Mouse (Mus musculus) liver, adult 2 months (tissue): Measurements from ENCODE around the gene Vasp. TPM values are rescaled to one million over a fixed set of nuclear protein-coding genes. Genes with fewer than 3 reads are reported as not detected.
A peak's percentile ranks its signal among the peaks of the same experiment; 100 is the strongest.

ENCODE experiments used
- DNase-seq: peaks from one replicate; pipeline ENCODE4 v3.0.0-alpha.2; 2011; ENCODE audit warnings: low read depth, low spot score; ENCODE audit errors: extremely low read depth
- H3K27ac ChIP-seq: fragments of 200-500 bp; replicated peaks from 2 replicates; pipeline ENCODE4 v1.5.1; 2012; ENCODE audit warnings: low read depth, mild to moderate bottlenecking, control low read depth, inconsistent platforms, low read length; ENCODE audit not compliant: insufficient read depth
- H3K27me3 ChIP-seq: fragments of 200-500 bp; 2 replicates; pipeline ENCODE4 v1.6.1; 2012; ENCODE audit warnings: mild to moderate bottlenecking, moderate library complexity, low read length, inconsistent platforms; ENCODE audit not compliant: control insufficient read depth, insufficient read depth
- H3K36me3 ChIP-seq: fragments of 200-500 bp; 2 replicates; pipeline ENCODE4 v1.6.1; 2012; ENCODE audit warnings: low read length, inconsistent platforms; ENCODE audit not compliant: control insufficient read depth, insufficient read depth
- H3K4me1 ChIP-seq: fragments of 200-500 bp; 2 replicates; pipeline ENCODE4 v1.6.1; 2011; ENCODE audit warnings: low read length; ENCODE audit not compliant: control insufficient read depth, insufficient read depth
- H3K4me3 ChIP-seq: fragments of 200-500 bp; 2 replicates; pipeline ENCODE4 v1.5.1; 2011; ENCODE audit warnings: low read depth, mild to moderate bottlenecking, control low read depth, low read length, moderate library complexity; ENCODE audit not compliant: insufficient read depth
- H3K79me2 ChIP-seq: fragments of 200-500 bp; 2 replicates; pipeline ENCODE4 v1.6.1; 2012; ENCODE audit warnings: inconsistent platforms, mild to moderate bottlenecking, low read length, moderate library complexity; ENCODE audit not compliant: control insufficient read depth, insufficient read depth
- H3K9ac ChIP-seq: fragments of 200-500 bp; 2 replicates; pipeline ENCODE4 v1.6.1; 2012; ENCODE audit warnings: low read depth, mild to moderate bottlenecking, control low read depth, inconsistent platforms, low read length
- CTCF ChIP-seq: fragments of 200-500 bp; IDR thresholded peaks from 2 replicates; pipeline ENCODE4 v1.5.1; 2011; ENCODE audit warnings: low read depth, low read length, control low read depth
- POLR2A ChIP-seq: fragments of 200-500 bp; IDR thresholded peaks from 2 replicates; pipeline ENCODE4 v1.6.1; 2011; ENCODE audit warnings: low read length, control low read depth; ENCODE audit not compliant: insufficient read depth; ENCODE audit errors: extremely low read depth
- WGBS: fragments of 180-500 bp; shearing (Covaris S2); methylation state at CpG from one replicate; pipeline ENCODE4 v1.1.7; 2018; 5-methylcytosine and 5-hydroxymethylcytosine counted together
- polyA plus RNA-seq: library from polyadenylated mRNA; depleted of rRNA; stranded (reverse); fragments of >200 nt; gene quantifications from 2 replicates; pipeline ENCODE4 v1.2.3, GENCODE M21; 2012; rRNA removed
- total RNA-seq: library from RNA; depleted of rRNA; stranded (reverse); fragments of >200 nt; gene quantifications from 2 replicates; pipeline ENCODE4 v1.2.3, GENCODE M21; 2014; rRNA removed

Vasp gene
- total and polyA plus RNA-seq, 2 experiments = 6.3 to 37.1 TPM

DNA sequence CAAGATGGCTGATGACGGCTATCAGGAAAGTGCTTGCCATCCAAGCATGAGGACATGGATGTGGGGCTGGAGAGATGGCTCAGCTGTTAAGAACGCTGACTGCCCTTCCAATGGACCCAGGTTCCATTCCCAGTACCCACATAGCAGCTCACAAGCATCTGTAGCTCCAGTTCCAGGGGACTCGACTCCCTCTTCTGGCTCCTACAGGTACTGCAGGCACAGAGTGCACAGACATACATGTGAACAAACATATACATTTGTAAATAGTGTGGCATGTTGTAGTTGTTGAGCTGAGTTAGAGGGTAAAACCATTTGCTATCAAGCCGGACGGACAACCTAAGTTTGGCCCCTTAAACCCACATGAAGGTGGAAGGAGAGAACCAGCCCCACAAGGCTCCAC is 61.6 kb downstream of the Vasp start:
- Histone ChIP-seq H3K9ac (no peak overlapping the region), H3K79me2 (no peaks in the 10 kb centered on the region), H3K27ac (no peak overlapping the region), H3K27me3 (no peaks in the 10 kb centered on the region), H3K4me1 (no peaks in the 10 kb centered on the region; the same call in 1 of the 2 replicates), H3K36me3 (no peaks in the 10 kb centered on the region), H3K4me3 (no peak overlapping the region)
- DNase-seq = no peak
- TF ChIP-seq CTCF (peak; percentile 33; the same call in 1 of the 2 replicates), POLR2A (no peak)
- WGBS = 91% methylated on average over 5 of the region's 5 CpGs

DNA sequence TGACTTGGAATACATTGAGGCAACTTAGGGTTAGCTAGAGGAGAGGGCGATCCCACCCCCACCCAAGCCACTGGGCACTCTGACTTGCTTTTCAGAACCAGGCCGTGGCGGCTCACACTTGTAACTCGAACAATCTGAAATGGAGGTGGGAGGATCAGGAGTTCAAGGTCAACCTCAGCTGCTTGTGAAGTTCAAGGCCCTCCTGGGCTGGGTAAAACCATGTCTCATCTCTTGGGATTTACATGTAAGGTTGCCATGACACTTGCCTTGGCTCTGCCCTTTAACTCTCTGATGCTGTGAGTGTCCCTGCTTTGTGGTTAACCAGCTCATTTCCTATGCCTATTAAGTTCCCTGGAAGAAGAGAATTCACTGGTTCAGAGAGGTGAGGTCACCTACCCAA is 62.1 kb downstream of the Vasp start:
- 66% methylated on average over 4 of the region's 4 CpGs for whole genome bisulfite sequencing
- no peak overlapping the region for H3K9ac ChIP-seq
- no peak overlapping the region for H3K4me3 ChIP-seq
- no peak for TF ChIP-seq CTCF
- TF ChIP-seq POLR2A = no peak
- H3K27ac ChIP-seq = no peak overlapping the region
- no peaks in the 10 kb centered on the region; the same call in 1 of the 2 replicates for H3K4me1 ChIP-seq
- no peaks in the 10 kb centered on the region for H3K27me3 ChIP-seq
- H3K36me3 ChIP-seq = no peaks in the 10 kb centered on the region; the same call in 1 of the 2 replicates
- DNase-seq = no peak
- no peaks in the 10 kb centered on the region for H3K79me2 ChIP-seq

DNA sequence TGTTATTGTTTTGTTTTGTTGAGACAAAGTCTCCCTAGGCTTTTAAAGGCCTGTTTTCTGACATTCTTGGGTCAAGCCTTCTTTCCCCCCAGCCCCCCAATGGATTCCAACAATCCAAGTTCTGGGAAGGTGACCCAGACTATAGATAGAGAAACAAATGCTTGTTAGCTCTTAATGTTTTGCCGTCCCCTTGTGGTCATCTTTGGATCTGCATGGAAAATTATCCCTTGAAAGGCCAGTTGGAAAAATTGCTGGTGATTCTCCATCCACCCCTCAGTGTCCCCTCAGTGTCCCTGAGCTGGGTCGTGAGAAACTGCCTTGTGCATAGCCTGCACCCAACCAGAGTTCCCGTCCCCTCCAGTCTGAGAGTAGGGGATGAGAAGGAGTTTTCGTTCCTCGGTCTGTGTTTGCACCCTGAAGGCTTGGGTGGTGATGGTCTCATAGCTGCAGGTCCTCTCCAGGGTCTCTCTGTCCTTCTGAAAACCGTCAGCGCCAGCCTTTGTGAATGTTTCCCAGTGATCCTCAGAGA is 62.6 kb downstream of the Vasp start:
- Histone ChIP-seq H3K27ac (no peak overlapping the region), H3K4me3 (no peak overlapping the region), H3K9ac (no peak overlapping the region), H3K4me1 (no peaks in the 10 kb centered on the region; the same call in 1 of the 2 replicates), H3K36me3 (peaks cover 2% of the 10 kb centered on the region; the same call in 1 of the 2 replicates), H3K27me3 (no peaks in the 10 kb centered on the region), H3K79me2 (no peaks in the 10 kb centered on the region)
- WGBS = 50% methylated on average over 7 of the region's 7 CpGs
- TF ChIP-seq POLR2A = no peak
- TF ChIP-seq CTCF = peak; percentile 54
- peak; percentile 29 for DNase-seq

DNA sequence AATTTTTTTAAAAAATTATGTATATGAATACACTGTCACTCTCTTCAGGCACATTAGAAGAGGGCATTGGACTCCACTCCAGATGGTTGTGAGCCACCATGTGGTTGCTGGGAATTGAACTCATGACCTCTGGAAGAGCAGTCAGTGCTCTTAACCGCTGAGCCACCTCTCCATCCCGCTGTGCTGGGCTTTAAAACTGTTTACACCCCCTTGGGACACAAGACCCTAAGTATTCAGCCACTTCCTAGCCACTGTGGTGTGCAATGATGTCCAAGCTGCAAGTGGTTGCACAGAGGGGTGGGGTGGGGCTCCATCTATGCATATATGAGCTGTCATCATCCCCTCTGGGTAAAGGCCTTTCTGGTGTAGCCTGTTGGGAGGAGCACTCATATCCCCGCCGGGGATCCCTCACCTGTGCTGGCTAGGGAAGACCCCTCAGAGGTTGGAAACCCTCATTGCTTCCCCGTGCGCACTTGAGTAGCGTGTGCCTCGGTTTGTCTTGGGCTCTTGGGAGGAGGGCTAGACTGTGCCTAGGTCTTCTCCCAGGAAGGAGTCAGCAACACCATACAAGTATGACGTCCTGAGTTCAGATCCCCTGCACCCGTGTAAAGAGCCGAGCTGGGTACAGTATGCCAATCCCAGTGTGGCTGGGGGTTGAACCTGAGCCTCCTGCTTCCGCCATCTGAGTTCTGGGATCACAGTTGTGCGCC is 63.3 kb downstream of the Vasp start:
- WGBS = 88% methylated on average over 13 of the region's 13 CpGs

More for the DNA sequence above, 63.3 kb downstream of the Vasp start:
- no peaks in the 10 kb centered on the region; the same call in 1 of the 2 replicates for H3K4me1 ChIP-seq
- no peak overlapping the region for H3K9ac ChIP-seq
- H3K36me3 ChIP-seq = peaks cover 2% of the 10 kb centered on the region; the same call in 1 of the 2 replicates
- no peak overlapping the region for H3K27ac ChIP-seq
- H3K27me3 ChIP-seq = no peaks in the 10 kb centered on the region
- no peak for DNase-seq
- no peaks in the 10 kb centered on the region for H3K79me2 ChIP-seq
- no peak overlapping the region for H3K4me3 ChIP-seq
- TF ChIP-seq POLR2A = no peak
- no peak for TF ChIP-seq CTCF

Other genes with a start within 250 kb of the Vasp start
- gene Foxa3, start 248.3 kb downstream of the Vasp start, total RNA-seq = 31.2 and 60.1 TPM in 2 replicates
- 47.4 and 54.1 TPM in 2 replicates for gene Foxa3, start 248.3 kb downstream of the Vasp start, polyA plus RNA-seq
- gene Sympk, start 247.4 kb downstream of the Vasp start, total RNA-seq = 21.5 and 29.5 TPM in 2 replicates
- gene Sympk, start 247.4 kb downstream of the Vasp start, polyA plus RNA-seq = 37.3 and 46.9 TPM in 2 replicates
- not detected in 2 replicates for gene Rsph6a, start 217.1 kb downstream of the Vasp start, total RNA-seq
- gene Rsph6a, start 217.1 kb downstream of the Vasp start, polyA plus RNA-seq = not detected in 2 replicates
- gene Dmwd, start 195.6 kb downstream of the Vasp start, total RNA-seq = 4.5 and 6.7 TPM in 2 replicates
- 29.4 and 35.7 TPM in 2 replicates for gene Dmwd, start 195.6 kb downstream of the Vasp start, polyA plus RNA-seq
- gene Dmpk, start 188.0 kb downstream of the Vasp start, total RNA-seq = 13.6 and 24.8 TPM in 2 replicates
- gene Dmpk, start 188.0 kb downstream of the Vasp start, polyA plus RNA-seq = 60.0 and 76.4 TPM in 2 replicates
- gene Six5, start 177.2 kb downstream of the Vasp start, total RNA-seq = 1.8 and 2.3 TPM in 2 replicates
- 5.2 and 8.7 TPM in 2 replicates for gene Six5, start 177.2 kb downstream of the Vasp start, polyA plus RNA-seq
- 0.09 TPM in 1 of 2 replicates, not detected in the other for gene Gm4969, start 153.4 kb downstream of the Vasp start, total RNA-seq
- gene Gm4969, start 153.4 kb downstream of the Vasp start, polyA plus RNA-seq = 0.02 TPM in 1 of 2 replicates, not detected in the other
- 2.4 and 3.2 TPM in 2 replicates for gene Fbxo46, start 152.0 kb downstream of the Vasp start, total RNA-seq
- gene Fbxo46, start 152.0 kb downstream of the Vasp start, polyA plus RNA-seq = 4.3 and 5.0 TPM in 2 replicates
- 4.3 and 6.3 TPM in 2 replicates for gene Qpctl, start 122.5 kb downstream of the Vasp start, total RNA-seq
- 8.9 and 11.7 TPM in 2 replicates for gene Qpctl, start 122.5 kb downstream of the Vasp start, polyA plus RNA-seq
- gene Snrpd2, start 122.1 kb downstream of the Vasp start, total RNA-seq = 28.4 and 29.4 TPM in 2 replicates
- gene Snrpd2, start 122.1 kb downstream of the Vasp start, polyA plus RNA-seq = 16.4 and 17.7 TPM in 2 replicates
- not detected in 2 replicates for gene Gipr, start 105.7 kb downstream of the Vasp start, total RNA-seq
- not detected in 2 replicates for gene Gipr, start 105.7 kb downstream of the Vasp start, polyA plus RNA-seq
- gene Eml2, start 95.4 kb downstream of the Vasp start, total RNA-seq = 9.8 and 11.1 TPM in 2 replicates
- gene Eml2, start 95.4 kb downstream of the Vasp start, polyA plus RNA-seq = 9.7 and 12.2 TPM in 2 replicates
- gene Gpr4, start 59.3 kb downstream of the Vasp start, total RNA-seq = 0.09 and 0.40 TPM in 2 replicates
- gene Gpr4, start 59.3 kb downstream of the Vasp start, polyA plus RNA-seq = 1.8 and 2.7 TPM in 2 replicates
- 12.9 and 16.0 TPM in 2 replicates for gene Opa3, start 43.5 kb downstream of the Vasp start, total RNA-seq
- 34.1 and 40.4 TPM in 2 replicates for gene Opa3, start 43.5 kb downstream of the Vasp start, polyA plus RNA-seq
- 0.20 TPM in 1 of 2 replicates, not detected in the other for gene Ppm1n, start 8.2 kb upstream of the Vasp start, total RNA-seq
- gene Ppm1n, start 8.2 kb upstream of the Vasp start, polyA plus RNA-seq = 0.13 TPM in 1 of 2 replicates, not detected in the other
- 0.27 and 0.65 TPM in 2 replicates for gene Rtn2, start 10.8 kb upstream of the Vasp start, total RNA-seq
- gene Rtn2, start 10.8 kb upstream of the Vasp start, polyA plus RNA-seq = 0.62 and 1.1 TPM in 2 replicates
- 0.07 and 0.09 TPM in 2 replicates for gene Fosb, start 38.2 kb upstream of the Vasp start, total RNA-seq
- gene Fosb, start 38.2 kb upstream of the Vasp start, polyA plus RNA-seq = 0.06 and 0.11 TPM in 2 replicates
- 6.5 and 6.6 TPM in 2 replicates for gene Ercc1, start 73.0 kb upstream of the Vasp start, total RNA-seq
- 8.5 and 9.4 TPM in 2 replicates for gene Ercc1, start 73.0 kb upstream of the Vasp start, polyA plus RNA-seq
- 1.3 and 1.7 TPM in 2 replicates for gene Cd3eap, start 87.7 kb upstream of the Vasp start, total RNA-seq
- 6.5 and 7.0 TPM in 2 replicates for gene Cd3eap, start 87.7 kb upstream of the Vasp start, polyA plus RNA-seq
- gene Ppp1r13l, start 87.9 kb upstream of the Vasp start, total RNA-seq = 0.18 and 0.20 TPM in 2 replicates
- 3.0 and 4.6 TPM in 2 replicates for gene Ppp1r13l, start 87.9 kb upstream of the Vasp start, polyA plus RNA-seq
- gene Ercc2, start 110.2 kb upstream of the Vasp start, total RNA-seq = 8.7 and 9.4 TPM in 2 replicates
- gene Ercc2, start 110.2 kb upstream of the Vasp start, polyA plus RNA-seq = 18.7 and 26.8 TPM in 2 replicates
- gene Klc3, start 132.3 kb upstream of the Vasp start, total RNA-seq = 0.37 TPM in 1 of 2 replicates, not detected in the other
- 0.17 and 0.24 TPM in 2 replicates for gene Klc3, start 132.3 kb upstream of the Vasp start, polyA plus RNA-seq
- gene Ckm, start 133.0 kb upstream of the Vasp start, total RNA-seq = 0.07 and 11.0 TPM in 2 replicates
- 0.16 and 0.18 TPM in 2 replicates for gene Ckm, start 133.0 kb upstream of the Vasp start, polyA plus RNA-seq
- 1.8 and 2.8 TPM in 2 replicates for gene Mark4, start 187.0 kb upstream of the Vasp start, total RNA-seq
- 4.9 and 6.4 TPM in 2 replicates for gene Mark4, start 187.0 kb upstream of the Vasp start, polyA plus RNA-seq
- 2.1 and 2.2 TPM in 2 replicates for gene Exoc3l2, start 191.5 kb upstream of the Vasp start, total RNA-seq
- gene Exoc3l2, start 191.5 kb upstream of the Vasp start, polyA plus RNA-seq = 5.1 and 5.8 TPM in 2 replicates
- 2.8 and 3.9 TPM in 2 replicates for gene Bloc1s3, start 236.6 kb upstream of the Vasp start, total RNA-seq
- gene Bloc1s3, start 236.6 kb upstream of the Vasp start, polyA plus RNA-seq = 6.2 and 7.3 TPM in 2 replicates
- gene Trappc6a, start 236.6 kb upstream of the Vasp start, total RNA-seq = 19.9 and 25.5 TPM in 2 replicates
- gene Trappc6a, start 236.6 kb upstream of the Vasp start, polyA plus RNA-seq = 58.0 and 58.2 TPM in 2 replicates
- not detected in 2 replicates for gene Nkpd1, start 246.0 kb upstream of the Vasp start, total RNA-seq
- not detected in 2 replicates for gene Nkpd1, start 246.0 kb upstream of the Vasp start, polyA plus RNA-seq